Mouse (Mus musculus) CH12F3 (cell line): ENCODE results near the gene 2900011O08Rik.

Experiments
- in situ Hi-C: fragments of 300-500 bp; cut with MboI; formaldehyde crosslinking; loops from 2 replicates; pipeline ENCODE4 v1.14.3; 2020; ENCODE audit warnings: low sequenced_read_pairs

The 2900011O08Rik gene

GRCm38 (mm10) chr16:14004170-14004569 is 17.8 kb downstream of the 2900011O08Rik start:
- in situ Hi-C loops, result no loop called here

DNA sequence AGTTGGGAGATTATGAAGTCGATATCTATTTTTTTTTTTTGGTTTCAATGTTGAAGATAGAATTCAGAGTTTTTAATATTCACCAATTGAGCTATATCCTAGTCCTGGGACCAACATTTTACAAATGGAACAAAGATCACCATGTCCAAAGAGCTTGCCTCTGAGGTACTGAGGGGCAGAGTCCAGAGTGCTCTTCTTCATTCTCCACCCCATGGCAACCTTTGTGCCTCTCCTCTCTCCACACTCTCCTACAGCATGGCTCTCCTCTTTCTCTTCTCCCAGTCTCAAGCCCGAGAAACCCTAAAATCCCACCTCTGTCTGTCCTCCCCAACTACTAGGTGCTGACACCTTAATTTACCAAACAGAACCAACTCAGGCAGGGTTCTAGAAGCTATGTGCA is 18.3 kb downstream of the 2900011O08Rik start:
- in situ Hi-C loops, result no loop called here

- in situ Hi-C loops, result no loop called here
Observed at GRCm38 (mm10) chr16:14005266-14005665, 18.9 kb downstream of the 2900011O08Rik start.

- in situ Hi-C loops, result no loop called here
Observed at GRCm38 (mm10) chr16:14008081-14008480, 21.7 kb downstream of the 2900011O08Rik start.

- in situ Hi-C loops, result no loop called here
Observed at GRCm38 (mm10) chr16:14008708-14009107, 22.3 kb downstream of the 2900011O08Rik start.

DNA sequence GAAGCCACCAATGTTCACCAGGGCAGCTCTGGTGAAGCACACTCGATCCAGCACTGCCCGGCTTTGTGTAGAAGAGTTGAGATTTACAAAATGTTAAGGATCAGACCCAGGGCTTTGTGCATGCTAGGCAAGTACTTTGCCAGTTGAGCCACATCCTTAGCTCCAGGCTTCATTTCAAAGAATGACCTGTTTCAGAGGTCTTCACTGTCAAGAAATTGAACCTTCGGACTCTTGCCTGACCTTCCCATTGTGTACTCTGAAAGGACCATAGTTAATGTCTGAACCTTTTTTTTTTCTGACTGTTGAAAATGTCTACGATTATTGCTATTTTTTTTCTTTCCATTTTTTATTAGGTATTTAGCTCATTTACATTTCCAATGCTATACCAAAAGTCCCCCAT is 23.6 kb downstream of the 2900011O08Rik start:
- in situ Hi-C loops, result no loop called here

DNA sequence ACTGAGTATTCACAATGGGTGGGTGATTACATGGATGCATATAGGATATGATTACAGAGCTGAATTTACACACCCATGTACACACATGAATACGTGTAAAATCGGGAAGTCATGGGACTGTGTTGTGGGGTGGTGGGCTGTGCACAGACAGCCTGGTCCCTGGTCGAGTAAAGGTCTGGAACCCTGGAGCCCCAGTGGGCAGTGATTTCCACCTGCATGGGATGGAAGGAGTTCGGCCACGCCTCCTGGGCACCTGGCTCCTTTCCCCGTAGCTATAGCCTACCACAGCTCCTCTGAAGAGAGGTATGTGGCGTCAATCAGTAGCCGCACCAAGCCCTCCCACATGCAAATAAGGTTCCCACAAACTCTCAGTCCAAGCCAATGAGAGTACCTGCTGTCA is 30.9 kb downstream of the 2900011O08Rik start:
- in situ Hi-C loops, result no loop called here

- in situ Hi-C loops, result no loop called here
Observed at GRCm38 (mm10) chr16:14021166-14021822, 34.9 kb downstream of the 2900011O08Rik start.

GRCm38 (mm10) chr16:14025091-14025990 is 38.9 kb downstream of the 2900011O08Rik start:
- in situ Hi-C loops, result no loop called here

- in situ Hi-C loops, result no loop called here
Observed at GRCm38 (mm10) chr16:14029072-14029471, 42.7 kb downstream of the 2900011O08Rik start.

GRCm38 (mm10) chr16:14029851-14030250 is 43.4 kb downstream of the 2900011O08Rik start:
- in situ Hi-C loops, result no loop called here

DNA sequence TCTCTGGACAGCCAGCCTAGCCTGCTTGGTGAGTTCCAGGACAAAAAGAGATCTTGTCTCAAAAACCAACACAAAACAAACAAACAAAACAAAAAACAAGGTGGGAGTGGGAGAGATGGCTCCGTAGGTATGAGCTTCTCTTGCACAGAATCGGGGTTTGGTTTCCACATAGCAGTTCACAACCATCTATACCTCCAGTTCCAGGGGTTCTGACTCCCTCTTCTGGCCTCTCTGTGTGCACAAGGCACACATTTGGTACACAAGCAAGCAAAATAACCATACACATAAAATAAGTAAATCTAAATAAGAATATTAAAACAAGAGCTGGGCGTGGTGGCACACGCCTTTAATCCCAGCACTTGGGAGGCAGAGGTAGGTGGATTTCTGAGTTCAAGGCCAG is 44.2 kb downstream of the 2900011O08Rik start:
- in situ Hi-C loops, result no loop called here

DNA sequence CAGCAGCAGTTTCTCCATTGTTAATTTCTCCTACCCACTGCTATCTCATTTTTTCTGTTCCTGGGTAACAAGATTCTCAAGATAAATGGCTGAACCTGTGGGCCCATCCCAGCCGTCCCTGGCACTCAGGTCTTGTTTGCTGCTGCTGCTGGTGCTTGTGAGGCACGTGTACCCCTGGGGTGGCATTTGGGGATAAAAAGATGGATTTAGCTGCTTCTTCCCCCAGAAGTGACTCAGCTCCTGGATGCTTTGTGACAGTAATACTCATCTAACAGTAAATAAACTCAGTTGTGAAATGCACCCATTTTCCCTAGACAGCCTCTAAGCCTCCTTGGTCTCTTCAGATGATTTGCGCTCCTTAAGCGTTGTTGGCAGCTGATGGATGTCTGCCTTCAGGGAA is 46.7 kb downstream of the 2900011O08Rik start:
- in situ Hi-C loops, result no loop called here

DNA sequence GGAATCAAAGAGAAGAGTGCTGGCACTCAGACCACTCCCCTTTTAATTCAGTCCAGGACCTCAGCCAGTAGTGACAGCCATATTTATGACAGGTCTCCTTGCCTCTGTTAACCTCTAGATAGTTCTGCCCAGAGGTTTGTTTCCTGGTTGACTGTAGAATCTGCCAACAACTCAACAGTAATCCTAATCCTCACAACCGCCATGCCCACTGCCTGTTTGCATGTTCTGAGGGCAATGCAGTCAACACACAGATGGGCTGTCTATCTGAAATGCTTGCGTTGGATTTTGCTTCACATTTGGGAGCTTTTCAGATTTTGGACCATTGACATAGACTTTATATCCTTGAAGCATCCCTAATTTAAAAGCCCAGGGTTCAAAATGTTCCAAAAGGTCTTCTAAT is 56.0 kb downstream of the 2900011O08Rik start:
- in situ Hi-C loops, result no loop called here

GRCm38 (mm10) chr16:14044695-14045094 is 58.3 kb downstream of the 2900011O08Rik start:
- in situ Hi-C loops, result no loop called here

GRCm38 (mm10) chr16:14046224-14046756 is 59.9 kb downstream of the 2900011O08Rik start:
- in situ Hi-C loops, result no loop called here

GRCm38 (mm10) chr16:14052221-14052620 is 65.8 kb downstream of the 2900011O08Rik start:
- in situ Hi-C loops, result no loop called here

DNA sequence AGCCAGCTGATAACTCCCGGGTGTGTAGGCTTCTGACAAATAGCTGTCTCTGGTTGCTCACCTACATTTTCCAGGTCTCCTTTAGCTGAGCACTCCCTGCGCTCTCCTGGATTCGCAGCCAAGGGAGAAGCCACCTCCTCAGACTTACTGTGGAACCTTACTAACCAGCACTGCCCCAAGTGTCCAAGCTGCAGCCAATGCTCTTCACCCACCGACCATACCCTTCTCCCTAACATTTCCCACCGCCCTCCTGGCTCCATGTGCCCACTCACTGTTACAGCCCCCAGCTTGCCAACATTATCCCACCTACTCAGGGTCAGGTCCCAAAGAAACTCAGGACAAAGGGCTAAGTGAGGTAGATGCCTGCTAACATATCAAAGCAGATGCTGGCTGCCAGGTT is 66.7 kb downstream of the 2900011O08Rik start:
- in situ Hi-C loops, result no loop called here

DNA sequence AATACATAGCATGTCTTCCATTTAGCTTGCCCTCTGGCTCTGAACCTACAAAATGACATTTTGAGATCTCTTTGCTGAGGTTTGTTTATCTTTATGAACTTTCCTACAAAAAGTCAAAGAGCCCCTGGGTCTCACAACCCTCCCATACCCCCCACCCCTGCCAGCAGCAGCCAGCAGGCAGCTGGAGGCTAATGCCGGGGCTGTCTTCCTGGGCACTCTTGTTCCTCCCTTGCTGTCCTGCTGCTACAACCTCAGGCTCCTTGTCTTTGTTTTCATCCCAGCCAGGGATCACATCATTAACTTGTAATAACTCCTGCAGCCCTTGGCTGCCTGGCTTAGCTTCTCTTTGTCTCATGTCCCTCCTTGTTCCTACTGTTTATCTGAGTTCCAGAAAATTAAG is 68.9 kb downstream of the 2900011O08Rik start:
- in situ Hi-C loops, result no loop called here

- in situ Hi-C loops, result no loop called here
Observed at GRCm38 (mm10) chr16:14056734-14057133, 70.3 kb downstream of the 2900011O08Rik start.

DNA sequence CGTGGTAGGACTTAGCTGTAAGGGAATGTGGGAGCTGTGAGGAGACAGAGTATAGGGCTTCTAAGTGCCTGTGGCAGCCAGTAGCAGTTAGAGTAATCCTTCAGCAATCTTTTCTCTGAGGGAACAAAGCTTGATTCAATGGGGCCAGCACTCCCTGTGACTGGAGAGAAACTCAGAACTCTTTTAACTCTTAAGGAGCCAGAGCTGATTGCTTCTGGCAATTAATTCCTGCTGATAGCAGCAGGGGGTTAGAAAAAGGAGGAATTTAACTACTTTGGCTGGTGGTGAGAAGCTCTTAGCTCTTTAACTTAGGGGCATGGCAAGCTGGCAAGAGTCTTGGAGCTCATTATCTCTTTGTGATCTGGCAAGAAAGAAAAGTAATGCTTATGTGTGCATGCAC is 72.1 kb downstream of the 2900011O08Rik start:
- in situ Hi-C loops, result no loop called here
